Mouse (Mus musculus): ENCODE results near the gene Mt2. TPM values are rescaled to one million over a fixed set of nuclear protein-coding genes. Genes with fewer than 3 reads are reported as not detected.

Mt2 gene
- polyA plus RNA-seq (2012; rRNA removed): 88.7 and 131 TPM in 2 replicates

GRCm38 (mm10) chr8:94172075-94172808 is at the start of gene Mt2:
Gene Mt2 (plus strand): TSS chr8:94172664.

GRCm38 (mm10) chr8:94136933-94137332 is 35.5 kb upstream of the Mt2 start, which contains the start of gene Mt4:
Gene Mt4 (plus strand): TSS chr8:94137197.

GRCm38 (mm10) chr8:94152513-94153300 is 19.8 kb upstream of the Mt2 start, which contains the start of gene Mt3:
Gene Mt3 (plus strand): TSS chr8:94152607.

GRCm38 (mm10) chr8:94178857-94179712 is 6.6 kb downstream of the Mt2 start, which contains the start of gene Mt1:
Gene Mt1 (plus strand): TSS chr8:94179082.

GRCm38 (mm10) chr8:94214252-94215173 is 42.0 kb downstream of the Mt2 start, which contains the start of gene Nup93:
Gene Nup93 (plus strand): TSS chr8:94214564.

Other genes with a start within 250 kb of the Mt2 start
- 127 and 138 TPM in 2 replicates for gene Amfr, start 159.8 kb upstream of the Mt2 start, polyA plus RNA-seq (2012; rRNA removed)
- 64.6 and 78.5 TPM in 2 replicates for gene Nudt21, start 135.6 kb upstream of the Mt2 start, polyA plus RNA-seq (2012; rRNA removed)
- 3.8 and 4.0 TPM in 2 replicates for gene Ogfod1, start 135.5 kb upstream of the Mt2 start, polyA plus RNA-seq (2012; rRNA removed)
- gene Bbs2, start 73.7 kb upstream of the Mt2 start, polyA plus RNA-seq (2012; rRNA removed): 9.0 and 10.7 TPM in 2 replicates
- 0.80 TPM in 1 of 2 replicates, not detected in the other for gene Mt4, start 35.5 kb upstream of the Mt2 start, polyA plus RNA-seq (2012; rRNA removed)
- 22.3 and 24.5 TPM in 2 replicates for gene Mt3, start 20.1 kb upstream of the Mt2 start, polyA plus RNA-seq (2012; rRNA removed)
- gene Mt1, start 6.4 kb downstream of the Mt2 start, polyA plus RNA-seq (2012; rRNA removed): 1,409 and 1,808 TPM in 2 replicates
- gene Nup93, start 41.9 kb downstream of the Mt2 start, polyA plus RNA-seq (2012; rRNA removed): 11.1 and 11.9 TPM in 2 replicates
- gene Slc12a3, start 156.5 kb downstream of the Mt2 start, polyA plus RNA-seq (2012; rRNA removed): 0.03 and 0.22 TPM in 2 replicates
- gene Herpud1, start 213.8 kb downstream of the Mt2 start, polyA plus RNA-seq (2012; rRNA removed): 337 and 422 TPM in 2 replicates

Measured in colon, adult 2 months (tissue).